Mouse (Mus musculus): ENCODE data around the gene Cd2bp2. TPM values are rescaled to one million over a fixed set of nuclear protein-coding genes. Genes with fewer than 3 reads are reported as not detected.
A peak's percentile ranks its signal among the peaks of the same experiment; 100 is the strongest.

Gene Cd2bp2
- polyA plus RNA-seq, 1 experiment from 2014 or later, result 58.1 TPM

DNA sequence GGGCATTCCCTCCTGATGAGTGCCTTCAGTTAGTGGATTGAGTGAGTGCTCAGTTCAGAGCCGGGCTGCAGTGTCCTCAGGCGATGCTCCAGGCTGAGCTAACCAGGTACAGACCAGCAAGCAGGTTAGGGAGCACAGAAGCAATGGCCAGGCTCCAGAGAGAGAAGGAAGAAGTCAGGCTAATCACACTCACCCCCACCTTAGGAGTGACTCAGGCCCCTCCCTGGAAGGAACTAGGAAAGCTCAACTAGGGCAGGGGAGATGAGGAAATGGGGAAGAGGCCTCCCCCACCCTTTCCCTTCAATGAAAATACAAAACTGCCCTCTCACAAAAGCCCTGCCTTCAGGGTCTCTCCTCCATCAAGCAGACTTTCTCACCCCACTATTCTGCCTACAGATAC lies 10.8 kb upstream of the Cd2bp2 start:
- 60% methylated on average over 2 of the region's 2 CpGs for WGBS
- no peak overlapping the region for H3K27ac ChIP-seq (ENCODE audit: low read depth, low read length)
- H3K4me3 ChIP-seq (ENCODE audit: low read depth, low read length), result peak overlapping the region; percentile 90
- peak overlapping the region; percentile 100 for H3K4me2 ChIP-seq (ENCODE audit: low read depth, low read length)
- H3K9ac ChIP-seq (replicated peaks; ENCODE audit: low read depth, low read length), result peak overlapping the region; percentile 81
- H3K36me3 ChIP-seq (ENCODE audit: control insufficient read depth, insufficient read depth, low read length), result peaks cover 11% of the 10 kb centered on the region
- peaks cover 25% of the 10 kb centered on the region for H3K4me1 ChIP-seq (ENCODE audit: control insufficient read depth, insufficient read depth, low read length)
- H3K27me3 ChIP-seq (ENCODE audit: control insufficient read depth, insufficient read depth, low read length), result no peaks in the 10 kb centered on the region
- no peak for ATAC-seq (ENCODE audit: low read depth)
- no peaks in the 10 kb centered on the region for H3K9me3 ChIP-seq (ENCODE audit: control insufficient read depth, low read length)

- Histone ChIP-seq H3K36me3 (ENCODE audit: control insufficient read depth, insufficient read depth, low read length) (peaks cover 71% of the 10 kb centered on the region), H3K9ac (replicated peaks; ENCODE audit: low read depth, low read length) (peak overlapping the region; percentile 64), H3K4me2 (ENCODE audit: low read depth, low read length) (peak overlapping the region; percentile 79), H3K27me3 (ENCODE audit: control insufficient read depth, insufficient read depth, low read length) (no peaks in the 10 kb centered on the region), H3K27ac (ENCODE audit: low read depth, low read length) (peak overlapping the region; percentile 82), H3K4me1 (ENCODE audit: control insufficient read depth, insufficient read depth, low read length) (peaks cover 16% of the 10 kb centered on the region), H3K4me3 (ENCODE audit: low read depth, low read length) (peak overlapping the region; percentile 62), H3K9me3 (ENCODE audit: control insufficient read depth, low read length) (no peaks in the 10 kb centered on the region)
- no peak for ATAC-seq (ENCODE audit: low read depth)
- 57% methylated on average over 11 of the region's 11 CpGs for WGBS
Measured at GRCm38 (mm10) chr7:127196484-127196883, 634 bp upstream of the Cd2bp2 start.

- H3K4me1 ChIP-seq (ENCODE audit: control insufficient read depth, insufficient read depth, low read length), result peaks cover 16% of the 10 kb centered on the region
- peak overlapping the region; percentile 85; the same call in 1 of the 2 replicates for H3K27ac ChIP-seq (ENCODE audit: low read depth, low read length)
- H3K27me3 ChIP-seq (ENCODE audit: control insufficient read depth, insufficient read depth, low read length), result no peaks in the 10 kb centered on the region
- peaks cover 59% of the 10 kb centered on the region for H3K36me3 ChIP-seq (ENCODE audit: control insufficient read depth, insufficient read depth, low read length)
- H3K4me2 ChIP-seq (ENCODE audit: low read depth, low read length), result peak overlapping the region; percentile 88
- WGBS, result 90% methylated on average over 6 of the region's 7 CpGs
- no peak for ATAC-seq (ENCODE audit: low read depth)
- peak overlapping the region; percentile 62 for H3K4me3 ChIP-seq (ENCODE audit: low read depth, low read length)
- H3K9me3 ChIP-seq (ENCODE audit: control insufficient read depth, low read length), result no peaks in the 10 kb centered on the region
- H3K9ac ChIP-seq (replicated peaks; ENCODE audit: low read depth, low read length), result peak overlapping the region; percentile 69
Measured at GRCm38 (mm10) chr7:127194633-127195029, 1.2 kb downstream of the Cd2bp2 start.

GRCm38 (mm10) chr7:127194011-127194632 lies 1.7 kb downstream of the Cd2bp2 start:
- WGBS, result 95% methylated on average over 17 of the region's 17 CpGs
- no peak overlapping the region for H3K9ac ChIP-seq (replicated peaks; ENCODE audit: low read depth, low read length)
- H3K4me1 ChIP-seq (ENCODE audit: control insufficient read depth, insufficient read depth, low read length), result peaks cover 16% of the 10 kb centered on the region
- ATAC-seq (ENCODE audit: low read depth), result no peak
- H3K4me3 ChIP-seq (ENCODE audit: low read depth, low read length), result no peak overlapping the region; the same call in 1 of the 2 replicates
- peaks cover 54% of the 10 kb centered on the region for H3K36me3 ChIP-seq (ENCODE audit: control insufficient read depth, insufficient read depth, low read length)
- H3K27ac ChIP-seq (ENCODE audit: low read depth, low read length), result no peak overlapping the region
- no peaks in the 10 kb centered on the region for H3K27me3 ChIP-seq (ENCODE audit: control insufficient read depth, insufficient read depth, low read length)
- H3K9me3 ChIP-seq (ENCODE audit: control insufficient read depth, low read length), result no peaks in the 10 kb centered on the region
- peak overlapping the region; percentile 88; the same call in 1 of the 2 replicates for H3K4me2 ChIP-seq (ENCODE audit: low read depth, low read length)

DNA sequence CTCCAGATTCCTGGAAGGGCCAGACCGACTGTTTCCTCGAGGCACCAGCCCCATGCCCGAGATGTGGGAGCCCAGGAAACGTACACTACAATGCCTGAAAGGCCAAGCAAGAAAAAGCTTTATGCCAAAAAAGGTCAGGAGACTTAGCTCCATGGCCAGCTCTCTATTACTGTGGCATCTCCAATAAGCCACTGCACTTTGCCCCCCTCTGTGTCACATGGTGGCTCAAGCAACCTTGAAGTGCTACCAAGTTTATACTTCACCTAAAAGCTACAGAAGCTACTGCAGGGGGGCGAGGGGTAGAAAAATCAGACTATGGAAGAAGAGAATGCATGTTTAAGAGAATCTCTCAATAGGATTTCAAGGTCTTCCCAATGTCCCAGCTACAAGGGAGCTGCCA lies 2.9 kb downstream of the Cd2bp2 start:
- Histone ChIP-seq H3K4me1 (ENCODE audit: control insufficient read depth, insufficient read depth, low read length) (peaks cover 16% of the 10 kb centered on the region), H3K9me3 (ENCODE audit: control insufficient read depth, low read length) (no peaks in the 10 kb centered on the region), H3K4me2 (ENCODE audit: low read depth, low read length) (no peak overlapping the region), H3K4me3 (ENCODE audit: low read depth, low read length) (no peak overlapping the region), H3K27me3 (ENCODE audit: control insufficient read depth, insufficient read depth, low read length) (no peaks in the 10 kb centered on the region), H3K9ac (replicated peaks; ENCODE audit: low read depth, low read length) (no peak overlapping the region), H3K36me3 (ENCODE audit: control insufficient read depth, insufficient read depth, low read length) (peaks cover 43% of the 10 kb centered on the region), H3K27ac (ENCODE audit: low read depth, low read length) (no peak overlapping the region)
- WGBS, result 96% methylated on average over 5 of the region's 5 CpGs
- ATAC-seq (ENCODE audit: low read depth), result no peak

DNA sequence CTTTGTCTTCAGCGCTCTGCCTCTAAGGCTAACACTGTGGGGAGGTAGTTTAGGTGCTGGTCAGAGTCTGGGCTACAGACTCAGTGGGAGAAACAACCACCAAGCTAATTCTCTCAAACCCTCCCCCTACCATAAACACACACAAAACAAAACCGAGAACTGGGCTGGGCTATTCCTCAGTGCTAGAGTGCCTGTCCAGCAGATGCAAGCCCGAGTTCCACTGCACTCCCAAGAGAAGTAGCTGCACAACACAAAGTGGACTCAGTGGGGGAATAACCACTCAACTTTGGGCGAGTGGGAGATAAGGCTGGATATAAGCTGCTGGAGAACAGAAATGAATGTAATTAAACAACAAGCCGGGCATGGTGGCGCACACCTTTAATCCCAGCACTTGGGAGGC lies 5.2 kb downstream of the Cd2bp2 start:
- WGBS, result 76% methylated on average over 6 of the region's 6 CpGs
- no peaks in the 10 kb centered on the region for H3K27me3 ChIP-seq (ENCODE audit: control insufficient read depth, insufficient read depth, low read length)

DNA sequence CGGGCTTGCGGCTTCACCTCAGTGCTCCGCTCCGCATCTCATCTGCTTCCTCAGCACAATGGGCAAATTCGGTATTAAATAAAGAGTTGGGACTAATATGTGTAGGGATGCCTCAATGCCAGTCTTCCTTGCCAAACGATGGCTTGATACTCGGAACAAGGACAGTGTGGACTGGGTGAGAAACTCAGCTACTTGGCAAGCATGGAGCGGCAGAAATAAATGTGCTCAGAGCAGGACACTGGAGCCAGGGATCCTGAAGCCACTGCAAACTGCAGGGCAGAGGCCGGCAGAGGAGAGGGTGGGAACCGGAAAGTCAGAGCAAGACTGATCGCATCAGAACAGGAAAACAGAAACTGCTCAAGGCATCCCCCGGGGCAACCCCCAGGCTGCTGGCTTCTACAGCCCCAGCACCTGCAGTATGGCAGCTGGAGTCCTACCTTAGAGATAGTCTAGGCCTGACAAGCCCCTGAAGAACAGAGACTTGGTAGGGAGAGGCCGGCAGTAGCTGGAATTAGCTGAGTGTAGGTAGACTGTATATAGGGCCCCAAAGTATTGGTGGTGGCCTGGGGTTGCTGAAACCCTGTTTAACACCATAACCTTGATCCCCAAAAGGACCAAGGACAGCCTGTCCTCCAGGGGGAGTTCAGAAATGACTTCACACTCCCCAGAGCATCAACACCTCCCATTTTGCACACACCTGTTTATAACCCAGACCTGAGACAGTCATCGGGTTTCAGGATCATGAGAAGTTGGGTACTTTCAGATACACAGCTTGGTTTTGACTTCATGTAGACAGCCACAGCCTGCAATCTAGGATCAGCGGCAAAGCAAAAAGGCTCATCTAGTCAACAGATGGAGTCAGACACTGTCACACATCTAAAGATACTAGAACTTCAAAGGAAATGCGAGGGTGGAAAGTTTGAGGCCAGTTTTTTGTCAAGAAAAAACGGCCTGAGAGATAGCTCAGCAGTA lies 7.3 kb downstream of the Cd2bp2 start:
- Histone ChIP-seq H3K27ac (ENCODE audit: low read depth, low read length) (no peak overlapping the region), H3K4me3 (ENCODE audit: low read depth, low read length) (no peak overlapping the region), H3K27me3 (ENCODE audit: control insufficient read depth, insufficient read depth, low read length) (no peaks in the 10 kb centered on the region), H3K4me1 (ENCODE audit: control insufficient read depth, insufficient read depth, low read length) (no peaks in the 10 kb centered on the region), H3K36me3 (ENCODE audit: control insufficient read depth, insufficient read depth, low read length) (peaks cover 25% of the 10 kb centered on the region), H3K9ac (replicated peaks; ENCODE audit: low read depth, low read length) (no peak overlapping the region), H3K4me2 (ENCODE audit: low read depth, low read length) (no peak overlapping the region), H3K9me3 (ENCODE audit: control insufficient read depth, low read length) (no peaks in the 10 kb centered on the region)
- 82% methylated on average over 17 of the region's 17 CpGs for WGBS
- no peak for ATAC-seq (ENCODE audit: low read depth)

More for the DNA sequence above, 5.2 kb downstream of the Cd2bp2 start:
- Histone ChIP-seq H3K4me3 (ENCODE audit: low read depth, low read length) (no peak overlapping the region), H3K9me3 (ENCODE audit: control insufficient read depth, low read length) (no peaks in the 10 kb centered on the region), H3K36me3 (ENCODE audit: control insufficient read depth, insufficient read depth, low read length) (peaks cover 31% of the 10 kb centered on the region), H3K9ac (replicated peaks; ENCODE audit: low read depth, low read length) (no peak overlapping the region), H3K4me2 (ENCODE audit: low read depth, low read length) (no peak overlapping the region), H3K27ac (ENCODE audit: low read depth, low read length) (no peak overlapping the region), H3K4me1 (ENCODE audit: control insufficient read depth, insufficient read depth, low read length) (peaks cover 12% of the 10 kb centered on the region)
- no peak for ATAC-seq (ENCODE audit: low read depth)

GRCm38 (mm10) chr7:127187351-127187750 lies 8.5 kb downstream of the Cd2bp2 start:
- peaks cover 12% of the 10 kb centered on the region; the same call in 1 of the 2 replicates for H3K36me3 ChIP-seq (ENCODE audit: control insufficient read depth, insufficient read depth, low read length)
- no peak overlapping the region for H3K4me2 ChIP-seq (ENCODE audit: low read depth, low read length)
- no peak for ATAC-seq (ENCODE audit: low read depth)
- H3K4me3 ChIP-seq (ENCODE audit: low read depth, low read length), result no peak overlapping the region
- no peaks in the 10 kb centered on the region for H3K9me3 ChIP-seq (ENCODE audit: control insufficient read depth, low read length)
- H3K4me1 ChIP-seq (ENCODE audit: control insufficient read depth, insufficient read depth, low read length), result no peaks in the 10 kb centered on the region
- no peak overlapping the region for H3K27ac ChIP-seq (ENCODE audit: low read depth, low read length)
- no peaks in the 10 kb centered on the region for H3K27me3 ChIP-seq (ENCODE audit: control insufficient read depth, insufficient read depth, low read length)
- WGBS, result 77% methylated on average over 9 of the region's 10 CpGs
- H3K9ac ChIP-seq (replicated peaks; ENCODE audit: low read depth, low read length), result no peak overlapping the region

- no peak overlapping the region for H3K4me3 ChIP-seq (ENCODE audit: low read depth, low read length)
- ATAC-seq (ENCODE audit: low read depth), result no peak
- H3K27ac ChIP-seq (ENCODE audit: low read depth, low read length), result no peak overlapping the region
- no peak overlapping the region for H3K9ac ChIP-seq (replicated peaks; ENCODE audit: low read depth, low read length)
- no peaks in the 10 kb centered on the region for H3K4me1 ChIP-seq (ENCODE audit: control insufficient read depth, insufficient read depth, low read length)
- H3K27me3 ChIP-seq (ENCODE audit: control insufficient read depth, insufficient read depth, low read length), result no peaks in the 10 kb centered on the region
- no peaks in the 10 kb centered on the region for H3K9me3 ChIP-seq (ENCODE audit: control insufficient read depth, low read length)
- H3K36me3 ChIP-seq (ENCODE audit: control insufficient read depth, insufficient read depth, low read length), result no peaks in the 10 kb centered on the region
- H3K4me2 ChIP-seq (ENCODE audit: low read depth, low read length), result no peak overlapping the region
- WGBS, result 82% methylated on average over 3 of the region's 3 CpGs
Measured at GRCm38 (mm10) chr7:127185601-127186000, 10.2 kb downstream of the Cd2bp2 start.
